Mouse (Mus musculus): ENCODE measurements around the gene Vwa3b. TPM values are rescaled to one million over a fixed set of nuclear protein-coding genes. Genes with fewer than 3 reads are reported as not detected.

Gene Vwa3b
- polyA plus RNA-seq, 1 experiment from 2014 or later: not detected

Other genes starting within 250 kb of the Vwa3b start
- 39.9 to 72.3 TPM (median 44.5 TPM) in 3 replicates for gene Tmem131, start 82.9 kb upstream of the Vwa3b start, polyA plus RNA-seq (2018)
- gene Cnga3, start 187.8 kb downstream of the Vwa3b start, polyA plus RNA-seq (2018): not detected in 3 replicates

All from macrophage (primary cell).